Comparison of ENCODE assay signal across 9 mouse cellular contexts in genomic region chr17:14524426-14525236, GRCm38 (mm10).
A peak's percentile ranks its signal among the peaks of the same experiment; 100 is the strongest.
DNase-seq lines count a peak whose midpoint lies in the region; ATAC-seq and TF ChIP-seq lines count a peak whose summit lies in the region.
"Had no signal": no experiment of that assay in that cellular context is flagged by ENCODE, and none has a peak within 500 bp of the region (broad histone marks: within the 10 kb centered on the region; RNA-seq: fewer than 3 reads in every experiment).

No protein-coding gene starts in this region.

- peak overlapping the region; percentile 33; the same call in 1 of the 2 replicates for H3K27ac ChIP-seq in embryonic facial prominence, embryonic 13.5 days
- no peak overlapping the region for H3K27ac ChIP-seq in hindbrain, embryonic 13.5 days
- H3K27ac ChIP-seq in left cerebral cortex, adult 2 months, result no peak overlapping the region
- H3K27ac ChIP-seq in midbrain, embryonic 14.5 days (replicated peaks; ENCODE audit: low read depth, low read length), result no peak overlapping the region
- H3K27ac ChIP-seq: neural tube, embryonic 12.5 days had no signal

- peaks cover 29% of the 10 kb centered on the region for H3K27me3 ChIP-seq in embryonic facial prominence, embryonic 13.5 days
- peaks cover 15% of the 10 kb centered on the region for H3K27me3 ChIP-seq in hindbrain, embryonic 13.5 days
- H3K27me3 ChIP-seq in midbrain, embryonic 14.5 days (ENCODE audit: control insufficient read depth, insufficient read depth, low read length), result no peaks in the 10 kb centered on the region
- H3K27me3 ChIP-seq: neural tube, embryonic 12.5 days had no signal

- H3K4me1 ChIP-seq in embryonic facial prominence, embryonic 13.5 days, result peaks cover 20% of the 10 kb centered on the region; the same call in 1 of the 2 replicates
- no peaks in the 10 kb centered on the region for H3K4me1 ChIP-seq in hindbrain, embryonic 13.5 days (replicated peaks)
- no peaks in the 10 kb centered on the region for H3K4me1 ChIP-seq in midbrain, embryonic 14.5 days (ENCODE audit: control insufficient read depth, insufficient read depth, low read length)
- H3K4me1 ChIP-seq: neural tube, embryonic 12.5 days had no signal

- peak; percentile 81 for TF ChIP-seq CTCF in left cerebral cortex, adult 2 months (IDR thresholded peaks at IDR 0.05)

- H3K9me3 ChIP-seq in embryonic facial prominence, embryonic 13.5 days, result no peaks in the 10 kb centered on the region
- no peaks in the 10 kb centered on the region for H3K9me3 ChIP-seq in hindbrain, embryonic 13.5 days
- no peaks in the 10 kb centered on the region for H3K9me3 ChIP-seq in midbrain, embryonic 14.5 days (ENCODE audit: control insufficient read depth, low read length)
- H3K9me3 ChIP-seq: neural tube, embryonic 12.5 days had no signal

- no peak for ATAC-seq in embryonic facial prominence, embryonic 13.5 days (ENCODE audit: insufficient number of reproducible peaks, insufficient read depth, low FRiP score, low TSS enrichment, low read depth)
- ATAC-seq in hindbrain, embryonic 13.5 days (ENCODE audit: low FRiP score), result peak; percentile 53; the same call in 1 of the 2 replicates
- ATAC-seq in midbrain, embryonic 14.5 days (ENCODE audit: low FRiP score, low TSS enrichment), result peak; percentile 27; the same call in 1 of the 2 replicates

- WGBS in embryonic facial prominence, embryonic 13.5 days, result 44% methylated on average over 13 of the region's 13 CpGs
- 52% methylated on average over 13 of the region's 13 CpGs for WGBS in hindbrain, embryonic 13.5 days
- 49% methylated on average over 13 of the region's 13 CpGs for WGBS in midbrain, embryonic 14.5 days

- no peak overlapping the region for H3K4me2 ChIP-seq in embryonic facial prominence, embryonic 13.5 days
- no peak overlapping the region for H3K4me2 ChIP-seq in hindbrain, embryonic 13.5 days
- no peak overlapping the region for H3K4me2 ChIP-seq in midbrain, embryonic 14.5 days (ENCODE audit: low read length)
- H3K4me2 ChIP-seq: neural tube, embryonic 12.5 days had no signal

- intact Hi-C loops in left cerebral cortex, adult 2 months (cut with DNase I), result loop anchor here (1.0 to 5.0 kb wide), 2 partner anchors 381 to 407 kb away; no protein-coding TSS in a partner anchor

- H3K9ac ChIP-seq in embryonic facial prominence, embryonic 13.5 days, result no peak overlapping the region
- H3K9ac ChIP-seq in hindbrain, embryonic 13.5 days, result no peak overlapping the region
- no peak overlapping the region for H3K9ac ChIP-seq in midbrain, embryonic 14.5 days (replicated peaks; ENCODE audit: low read length)
- H3K9ac ChIP-seq: neural tube, embryonic 12.5 days had no signal

- peak; percentile 57 for DNase-seq in right cerebral cortex, adult 18-20 months
- DNase-seq in right cerebral cortex, postnatal 25 days, result no peak
- DNase-seq in adrenal gland, adult 2 months, result peak; percentile 19
- peak; percentile 57 to 63 for DNase-seq in left cerebral cortex, adult 2 months (ENCODE audit: extremely low spot score in 1 of 2, low spot score in 2 of 2)
- peak; percentile 96 for DNase-seq in midbrain, embryonic 14.5 days
- DNase-seq in yolk sac, embryonic 10.5 days (ENCODE audit: low spot score), result peak; percentile 42

- H3K4me3 ChIP-seq in embryonic facial prominence, embryonic 13.5 days, result no peak overlapping the region
- no peak overlapping the region for H3K4me3 ChIP-seq in hindbrain, embryonic 13.5 days
- H3K4me3 ChIP-seq in left cerebral cortex, adult 2 months, result no peak overlapping the region
- H3K4me3 ChIP-seq in midbrain, embryonic 14.5 days (replicated peaks; ENCODE audit: low read depth, low read length), result no peak overlapping the region
- H3K4me3 ChIP-seq: neural tube, embryonic 12.5 days had no signal

- no peaks in the 10 kb centered on the region for H3K36me3 ChIP-seq in embryonic facial prominence, embryonic 13.5 days
- no peaks in the 10 kb centered on the region for H3K36me3 ChIP-seq in hindbrain, embryonic 13.5 days
- no peaks in the 10 kb centered on the region for H3K36me3 ChIP-seq in midbrain, embryonic 14.5 days (ENCODE audit: control insufficient read depth, insufficient read depth, low read length)
- H3K36me3 ChIP-seq: neural tube, embryonic 12.5 days had no signal
